Mouse (Mus musculus) limb, embryonic 11.5 days (tissue): ENCODE measurements at regions not wholly inside any gene's neighbourhood (a gene's known extent, or its start where the extent isn't known, plus 50 kb on each side); places are given as distances from the start of the nearest gene placed in this dataset.
"Not testable (repeated sequence)": the region's sequence is repeated elsewhere in the genome, so short reads cannot be mapped to it uniquely, and the experiment has no call there.

Source experiments
- ATAC-seq: fragments of 200-750 bp; cut with Nextera tagmentation; 2 replicates; pipeline ENCODE4 v1.8.0; 2017; ENCODE audit warnings: low read depth; ENCODE audit not compliant: insufficient number of reproducible peaks, low FRiP score, low TSS enrichment
- DNase-seq: peaks from one replicate; pipeline ENCODE4 v3.0.0-alpha.2; 2015; ENCODE audit warnings: low spot score
- H3K27ac ChIP-seq: fragments of 300-500 bp; sonication (generic); replicated peaks from 2 replicates; pipeline ENCODE4 v1.5.1; 2014; ENCODE audit warnings: low read depth, mild to moderate bottlenecking, low read length
- H3K27me3 ChIP-seq: fragments of 300-500 bp; sonication (generic); 2 replicates; pipeline ENCODE4 v1.6.1; 2014; ENCODE audit warnings: mild to moderate bottlenecking, low read length, mixed read lengths; ENCODE audit not compliant: control insufficient read depth, insufficient read depth
- H3K36me3 ChIP-seq: fragments of 300-500 bp; sonication (generic); 2 replicates; pipeline ENCODE4 v1.6.1; 2014; ENCODE audit warnings: mild to moderate bottlenecking, low read length, moderate library complexity, mixed read lengths; ENCODE audit not compliant: control insufficient read depth, insufficient read depth
- H3K4me1 ChIP-seq: fragments of 300-500 bp; sonication (generic); 2 replicates; pipeline ENCODE4 v1.6.1; 2014; ENCODE audit warnings: low read length, mixed read lengths; ENCODE audit not compliant: control insufficient read depth, insufficient read depth
- H3K4me2 ChIP-seq: fragments of 300-500 bp; sonication (generic); 2 replicates; pipeline ENCODE4 v1.6.1; 2014; ENCODE audit warnings: low read depth, mild to moderate bottlenecking, moderate library complexity; ENCODE audit not compliant: severe bottlenecking
- H3K4me3 ChIP-seq: fragments of 300-500 bp; sonication (generic); 2 replicates; pipeline ENCODE4 v1.5.1; 2014; ENCODE audit warnings: low read depth, low read length
- H3K9ac ChIP-seq: fragments of 300-500 bp; sonication (generic); 2 replicates; pipeline ENCODE4 v1.6.1; 2014; ENCODE audit warnings: mild to moderate bottlenecking, low read length
- H3K9me3 ChIP-seq: fragments of 300-500 bp; sonication (generic); 2 replicates; pipeline ENCODE4 v1.6.1; 2016; ENCODE audit warnings: low read length; ENCODE audit not compliant: control insufficient read depth
- WGBS: fragments of 180-500 bp; shearing (Covaris S2); extraction: QIAGEN DNeasy Blood & Tissue Kit; methylation state at CpG from one replicate; pipeline ENCODE4 v1.1.7; 2014; 5-methylcytosine and 5-hydroxymethylcytosine counted together

DNA sequence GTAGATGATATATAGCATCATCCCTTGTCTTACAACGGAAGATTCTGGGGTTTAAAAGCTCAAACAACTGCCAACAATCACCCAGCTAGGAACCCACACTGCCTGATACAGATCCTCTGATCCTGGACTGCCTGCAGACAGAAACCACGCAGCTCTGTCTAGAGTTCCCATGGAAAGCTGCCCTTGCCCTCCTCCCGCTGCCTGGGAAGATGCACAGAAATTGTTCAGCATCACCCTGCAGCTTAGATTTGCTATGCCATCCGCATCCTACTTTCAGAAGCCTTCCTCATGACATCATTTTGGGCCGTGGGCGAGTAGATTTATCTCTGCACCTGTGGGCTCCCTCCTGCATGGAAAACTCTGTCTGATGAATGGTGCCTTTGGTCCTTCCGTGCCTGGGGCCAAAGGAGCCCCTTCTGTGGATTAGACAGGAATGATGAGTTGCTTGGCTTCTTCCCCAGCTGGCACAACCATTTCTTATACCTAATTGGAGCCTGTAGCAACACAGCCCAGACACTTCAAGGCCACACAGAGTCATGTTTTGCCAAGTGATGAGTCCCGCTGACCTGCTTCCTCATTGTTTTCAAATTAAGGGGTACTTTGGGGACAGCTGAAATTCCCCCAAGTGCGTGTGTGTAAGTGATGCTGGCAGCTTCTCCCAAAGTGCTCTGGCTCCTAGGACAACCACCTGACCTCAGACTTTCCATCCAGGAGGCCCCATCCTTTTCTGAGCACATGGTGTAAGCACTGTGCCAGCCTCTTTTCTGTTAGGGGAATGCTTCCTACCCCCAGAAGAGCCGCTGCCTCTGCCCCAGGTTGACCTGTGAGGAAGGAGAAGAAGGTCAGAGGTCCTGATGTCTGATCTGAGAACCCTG, 153.9 kb downstream of the Snx18 start:
- no peak overlapping the region for H3K9ac ChIP-seq
- no peak for DNase-seq
- no peak overlapping the region for H3K4me2 ChIP-seq
- H3K27ac ChIP-seq, result no peak overlapping the region
- H3K4me1 ChIP-seq, result no peaks in the 10 kb centered on the region
- H3K4me3 ChIP-seq, result no peak overlapping the region
- 74% methylated on average over 10 of the region's 10 CpGs for WGBS
- no peaks in the 10 kb centered on the region for H3K27me3 ChIP-seq
- H3K9me3 ChIP-seq, result no peaks in the 10 kb centered on the region
- H3K36me3 ChIP-seq, result no peaks in the 10 kb centered on the region
- ATAC-seq, result no peak

DNA sequence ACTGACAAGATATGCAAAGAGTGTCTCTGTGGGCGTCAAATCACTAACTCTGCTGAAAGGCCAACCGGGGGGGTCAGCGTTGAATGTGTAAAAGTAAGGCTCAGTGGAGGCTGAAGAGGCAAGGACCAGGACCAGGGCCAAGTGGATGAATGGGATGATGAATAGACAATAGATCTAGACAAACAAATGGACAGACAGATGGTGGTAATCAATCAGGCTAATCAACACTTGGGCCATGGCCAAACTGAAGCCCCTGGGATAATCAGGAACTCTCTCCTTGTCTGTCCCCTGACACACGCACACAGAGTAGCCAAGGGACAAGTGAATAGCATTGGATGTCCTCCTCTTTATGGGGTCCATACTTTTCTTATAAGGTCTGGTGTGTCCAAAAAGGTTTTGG, 154.9 kb downstream of the Snx18 start:
- no peak overlapping the region for H3K27ac ChIP-seq
- H3K4me3 ChIP-seq, result no peak overlapping the region
- H3K27me3 ChIP-seq, result no peaks in the 10 kb centered on the region
- ATAC-seq (no peak), DNase-seq (no peak)
- no peaks in the 10 kb centered on the region for H3K9me3 ChIP-seq
- H3K4me2 ChIP-seq, result no peak overlapping the region
- no peaks in the 10 kb centered on the region for H3K4me1 ChIP-seq
- no peaks in the 10 kb centered on the region for H3K36me3 ChIP-seq
- 69% methylated on average over 4 of the region's 4 CpGs for WGBS
- H3K9ac ChIP-seq, result no peak overlapping the region

DNA sequence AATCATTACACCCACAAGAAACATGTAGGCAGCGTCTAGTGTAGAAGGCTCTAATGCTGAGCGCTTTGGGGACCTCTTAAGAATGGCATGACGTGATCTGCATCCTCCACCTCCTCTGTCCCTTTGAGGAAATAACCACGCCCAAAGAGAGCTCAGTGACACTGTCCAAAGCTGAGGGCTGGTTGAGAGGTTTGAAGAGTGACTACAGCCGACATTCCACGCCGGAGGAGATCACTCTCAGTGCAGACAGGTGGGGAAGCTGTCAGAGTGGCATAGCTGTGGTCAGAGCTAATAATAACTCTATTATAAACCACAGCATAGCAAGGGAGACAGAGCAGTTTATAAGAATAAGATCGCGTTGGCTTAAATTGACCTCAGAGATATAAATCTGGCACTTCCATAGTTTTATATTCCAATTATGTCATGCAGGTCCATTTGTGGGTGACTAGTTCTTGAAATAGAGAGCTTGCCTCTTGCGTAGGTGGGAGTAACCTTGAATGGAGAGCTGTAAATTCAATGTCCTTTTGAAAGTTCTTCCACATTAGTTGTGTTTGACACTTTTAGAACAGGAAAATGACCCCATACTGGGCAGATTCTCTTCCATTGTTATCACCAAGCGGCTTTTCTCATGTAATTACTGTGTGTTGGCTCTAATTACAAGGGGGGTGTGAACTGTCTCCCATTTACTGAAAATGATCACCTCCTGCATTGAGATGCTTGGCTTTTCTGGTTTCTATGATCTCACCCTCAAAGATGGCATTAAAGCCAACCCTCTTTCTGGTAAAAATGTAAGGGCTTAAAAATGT, 161.7 kb downstream of the BC067074 start:
- Histone ChIP-seq H3K36me3 (no peaks in the 10 kb centered on the region), H3K9me3 (no peaks in the 10 kb centered on the region), H3K27ac (no peak overlapping the region), H3K4me3 (no peak overlapping the region), H3K9ac (no peak overlapping the region), H3K4me1 (no peaks in the 10 kb centered on the region), H3K4me2 (no peak overlapping the region), H3K27me3 (no peaks in the 10 kb centered on the region)
- ATAC-seq, result no peak
- DNase-seq, result no peak
- 69% methylated on average over 11 of the region's 11 CpGs for WGBS

DNA sequence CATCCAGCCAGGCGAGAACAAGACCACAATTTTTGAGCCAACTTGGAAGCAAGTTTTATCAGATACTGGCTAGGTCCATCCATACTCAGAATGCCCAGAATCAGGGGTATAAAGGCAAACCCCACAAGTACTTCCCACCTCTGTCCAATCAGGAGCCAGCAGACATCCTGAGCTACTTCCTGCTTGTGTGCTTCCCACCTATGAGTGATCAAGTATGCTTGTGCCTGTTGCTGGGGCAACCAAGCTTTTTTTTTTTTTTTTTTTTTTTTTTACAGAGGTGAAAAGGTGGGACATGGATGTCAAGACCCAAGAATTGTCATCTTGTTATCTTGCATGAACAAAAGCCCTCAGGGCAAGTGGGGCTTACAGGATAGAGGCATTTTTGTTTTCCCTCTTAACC, 155.4 kb downstream of the BC067074 start:
- no peak overlapping the region for H3K27ac ChIP-seq
- H3K4me2 ChIP-seq, result no peak overlapping the region
- no peaks in the 10 kb centered on the region for H3K36me3 ChIP-seq
- no peaks in the 10 kb centered on the region for H3K9me3 ChIP-seq
- WGBS, result 92% methylated on average over 1 of the region's 1 CpGs
- ATAC-seq (no peak), DNase-seq (no peak)
- no peaks in the 10 kb centered on the region for H3K27me3 ChIP-seq
- no peaks in the 10 kb centered on the region for H3K4me1 ChIP-seq
- no peak overlapping the region for H3K9ac ChIP-seq
- no peak overlapping the region for H3K4me3 ChIP-seq

DNA sequence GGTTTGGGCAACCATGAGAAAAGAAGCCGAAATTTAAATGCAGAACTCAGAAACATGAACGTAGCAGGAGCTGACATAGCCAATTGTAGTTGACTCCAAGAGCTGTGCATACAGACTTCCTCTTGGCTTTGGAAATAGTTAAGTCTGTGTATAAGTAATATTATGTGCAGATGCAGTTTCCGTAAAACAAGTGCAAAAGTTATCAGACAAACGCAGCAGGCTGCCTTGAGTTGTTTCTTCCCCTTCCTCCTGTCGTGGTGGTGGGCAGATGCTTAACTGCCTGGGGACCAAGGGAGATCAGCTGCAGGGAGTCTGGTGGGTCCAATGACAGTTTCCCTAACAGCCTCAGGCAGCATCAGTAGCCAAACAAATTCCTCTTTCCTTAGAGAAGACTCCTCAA, 153.3 kb downstream of the BC067074 start:
- no peaks in the 10 kb centered on the region for H3K36me3 ChIP-seq
- 87% methylated on average over 5 of the region's 5 CpGs for WGBS
- no peaks in the 10 kb centered on the region for H3K27me3 ChIP-seq
- H3K4me2 ChIP-seq, result no peak overlapping the region
- H3K4me1 ChIP-seq, result no peaks in the 10 kb centered on the region
- H3K27ac ChIP-seq, result no peak overlapping the region
- DNase-seq (no peak), ATAC-seq (no peak)
- no peak overlapping the region for H3K9ac ChIP-seq
- no peaks in the 10 kb centered on the region for H3K9me3 ChIP-seq
- no peak overlapping the region for H3K4me3 ChIP-seq

DNA sequence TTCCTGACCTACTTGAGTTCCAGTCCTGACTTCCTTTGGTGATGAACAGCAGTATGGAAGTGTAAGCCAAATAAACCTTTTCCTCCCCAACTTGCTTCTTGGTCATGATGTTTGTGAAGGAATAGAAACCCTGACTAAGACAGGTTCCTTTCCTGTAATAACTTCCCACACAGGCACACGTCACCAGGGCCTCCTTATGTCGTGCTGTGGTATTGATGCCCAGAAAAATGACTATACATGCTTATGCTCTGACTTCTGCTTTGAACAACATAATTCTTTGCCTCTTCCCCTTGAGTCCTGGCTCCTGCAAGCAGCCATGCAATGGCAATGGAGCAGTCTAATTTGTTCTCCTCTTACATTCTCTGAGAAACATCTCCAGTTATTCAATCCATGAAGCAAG, 151.5 kb downstream of the BC067074 start:
- not testable (repeated sequence) for H3K4me2 ChIP-seq, H3K9me3 ChIP-seq, H3K27me3 ChIP-seq, H3K27ac ChIP-seq, ATAC-seq, H3K4me1 ChIP-seq, H3K36me3 ChIP-seq, H3K9ac ChIP-seq, DNase-seq, H3K4me3 ChIP-seq
- WGBS, result 92% methylated on average over 2 of the region's 2 CpGs

DNA sequence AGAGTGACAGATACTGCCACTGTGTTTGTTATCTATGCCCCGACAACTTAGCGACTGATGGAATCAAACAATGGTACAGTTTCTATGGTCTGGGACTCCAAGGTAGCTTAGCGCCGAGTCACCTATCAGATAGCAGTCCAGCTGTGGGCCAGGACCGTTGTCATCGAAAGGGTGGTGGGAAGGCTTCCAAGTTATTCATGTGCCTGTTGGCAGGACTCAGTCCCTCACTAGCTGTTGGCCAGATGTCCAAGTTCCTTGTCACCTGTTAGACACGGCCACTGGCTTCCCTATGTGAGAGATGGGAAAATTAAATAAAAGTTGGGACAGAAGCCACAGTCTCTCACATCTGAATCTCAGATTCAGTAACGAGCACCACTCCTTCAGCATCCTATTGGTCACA, 150.1 kb downstream of the BC067074 start:
- no peak overlapping the region for H3K27ac ChIP-seq
- no peaks in the 10 kb centered on the region for H3K9me3 ChIP-seq
- H3K9ac ChIP-seq, result no peak overlapping the region
- no peaks in the 10 kb centered on the region for H3K27me3 ChIP-seq
- no peaks in the 10 kb centered on the region for H3K4me1 ChIP-seq
- 91% methylated on average over 8 of the region's 8 CpGs for WGBS
- ATAC-seq, result no peak
- no peaks in the 10 kb centered on the region for H3K36me3 ChIP-seq
- H3K4me2 ChIP-seq, result no peak overlapping the region
- no peak overlapping the region for H3K4me3 ChIP-seq
- no peak for DNase-seq

DNA sequence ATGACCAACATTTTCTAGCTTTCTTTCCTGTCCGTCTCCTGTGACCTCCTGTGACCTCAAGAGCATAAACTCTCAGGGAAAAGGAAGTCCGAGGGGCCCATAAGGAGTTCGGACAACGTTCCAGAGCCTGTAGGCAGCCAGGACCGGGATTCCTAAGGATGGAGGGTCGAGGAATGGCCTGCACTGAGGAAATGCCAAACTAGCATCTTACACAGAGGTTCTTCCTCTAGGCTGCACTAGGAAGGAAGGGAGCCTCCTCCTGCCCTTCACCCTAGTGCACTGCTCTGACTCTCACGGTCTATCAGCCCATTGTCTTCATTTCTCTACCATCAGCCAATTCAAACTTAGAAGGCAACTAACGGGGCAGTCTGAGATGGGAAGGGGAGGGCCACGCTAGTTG, 149.2 kb downstream of the BC067074 start:
- ATAC-seq, result no peak
- Histone ChIP-seq H3K4me1 (no peaks in the 10 kb centered on the region), H3K9ac (no peak overlapping the region), H3K4me2 (no peak overlapping the region), H3K27me3 (no peaks in the 10 kb centered on the region), H3K36me3 (no peaks in the 10 kb centered on the region), H3K4me3 (no peak overlapping the region), H3K27ac (no peak overlapping the region), H3K9me3 (no peaks in the 10 kb centered on the region)
- WGBS, result 62% methylated on average over 9 of the region's 9 CpGs
- DNase-seq, result no peak
